Mouse (Mus musculus) midbrain, embryonic 15.5 days (tissue): ENCODE data around the gene Slc35b2. TPM values are rescaled to one million over a fixed set of nuclear protein-coding genes. Genes with fewer than 3 reads are reported as not detected.

Source experiments
- ATAC-seq: fragments of 200-750 bp; cut with Nextera tagmentation; replicated peaks from 2 replicates; pipeline ENCODE4 v1.8.0; 2017; ENCODE audit warnings: moderate TSS enrichment
- H3K27ac ChIP-seq: fragments of 300-500 bp; sonication (generic); 2 replicates; pipeline ENCODE4 v1.5.1; 2015; ENCODE audit warnings: mild to moderate bottlenecking, inconsistent platforms
- H3K27me3 ChIP-seq: fragments of 300-500 bp; sonication (generic); replicated peaks from 2 replicates; pipeline ENCODE4 v1.6.1; 2015; ENCODE audit warnings: inconsistent platforms
- H3K36me3 ChIP-seq: fragments of 300-500 bp; sonication (generic); replicated peaks from 2 replicates; pipeline ENCODE4 v1.6.1; 2015; ENCODE audit warnings: inconsistent platforms
- H3K4me1 ChIP-seq: fragments of 300-500 bp; sonication (generic); 2 replicates; pipeline ENCODE4 v1.6.1; 2015; ENCODE audit warnings: inconsistent platforms
- H3K4me2 ChIP-seq: fragments of 300-500 bp; sonication (generic); 2 replicates; pipeline ENCODE4 v1.6.1; 2015; ENCODE audit warnings: inconsistent platforms, mild to moderate bottlenecking, moderate library complexity
- H3K4me3 ChIP-seq: fragments of 300-500 bp; sonication (generic); 2 replicates; pipeline ENCODE4 v1.5.1; 2015; ENCODE audit warnings: mild to moderate bottlenecking, inconsistent platforms
- H3K9ac ChIP-seq: fragments of 300-500 bp; sonication (generic); 2 replicates; pipeline ENCODE4 v1.6.1; 2015; ENCODE audit warnings: mild to moderate bottlenecking, inconsistent platforms
- H3K9me3 ChIP-seq: fragments of 300-500 bp; sonication (generic); 2 replicates; pipeline ENCODE4 v1.6.1; 2016; ENCODE audit warnings: inconsistent platforms
- WGBS: fragments of 180-500 bp; shearing (Covaris S2); methylation state at CpG from one replicate; pipeline ENCODE4 v1.1.7; 2015; ENCODE audit warnings: mixed read lengths; 5-methylcytosine and 5-hydroxymethylcytosine counted together
- polyA plus RNA-seq: library from polyadenylated mRNA; unstranded; fragments of >200 nt; fragmentation: Nextera tagmentation; extraction: Ambion mirVana; gene quantifications from 2 replicates; pipeline ENCODE4 v1.2.1, GENCODE M21; 2015

Gene Slc35b2
- polyA plus RNA-seq, 1 experiment from 2014 or later: 85.5 TPM

GRCm38 (mm10) chr17:45569999-45570398 lies 6.3 kb downstream of the Slc35b2 start:
- 84% methylated on average over 4 of the region's 4 CpGs for WGBS
- H3K4me2 ChIP-seq: no peak overlapping the region
- no peak overlapping the region for H3K4me3 ChIP-seq
- no peak for ATAC-seq
- peaks cover 53% of the 10 kb centered on the region for H3K4me1 ChIP-seq
- H3K27ac ChIP-seq: no peak overlapping the region
- H3K27me3 ChIP-seq: no peaks in the 10 kb centered on the region
- H3K36me3 ChIP-seq: peaks cover 55% of the 10 kb centered on the region
- no peak overlapping the region for H3K9ac ChIP-seq
- H3K9me3 ChIP-seq: no peaks in the 10 kb centered on the region

GRCm38 (mm10) chr17:45572103-45573086 lies 8.7 kb downstream of the Slc35b2 start:
- peak; percentile 60 for ATAC-seq
- Histone ChIP-seq H3K27me3 (no peaks in the 10 kb centered on the region), H3K9ac (peak overlapping the region; percentile 96), H3K36me3 (peaks cover 41% of the 10 kb centered on the region), H3K4me3 (peak overlapping the region; percentile 88), H3K27ac (peak overlapping the region; percentile 97), H3K9me3 (no peaks in the 10 kb centered on the region), H3K4me2 (peak overlapping the region; percentile 76), H3K4me1 (peaks cover 39% of the 10 kb centered on the region)
- WGBS: under 1% methylated on average over 54 of the region's 57 CpGs

GRCm38 (mm10) chr17:45573087-45573779 lies 9.6 kb downstream of the Slc35b2 start, which contains the start of gene Hsp90ab1:
Gene Hsp90ab1, minus strand, starts transcription at chr17:45573271.
- H3K4me1 ChIP-seq: peaks cover 39% of the 10 kb centered on the region
- peak; percentile 87 for ATAC-seq
- peak within 1 kb of the TSS; percentile 97 for H3K27ac ChIP-seq
- peaks cover 33% of the 10 kb centered on the region for H3K36me3 ChIP-seq
- peak within 1 kb of the TSS; percentile 88 for H3K4me3 ChIP-seq
- under 1% methylated on average over 41 of the region's 41 CpGs for WGBS
- H3K27me3 ChIP-seq: no peaks in the 10 kb centered on the region
- H3K4me2 ChIP-seq: peak within 1 kb of the TSS; percentile 76
- H3K9me3 ChIP-seq: no peaks in the 10 kb centered on the region
- H3K9ac ChIP-seq: peak within 1 kb of the TSS; percentile 96

- H3K4me2 ChIP-seq: peak overlapping the region; percentile 76
- H3K9ac ChIP-seq: peak overlapping the region; percentile 96
- ATAC-seq: peak; percentile 78
- H3K27ac ChIP-seq: peak overlapping the region; percentile 97
- H3K4me3 ChIP-seq: peak overlapping the region; percentile 88
- H3K4me1 ChIP-seq: peaks cover 39% of the 10 kb centered on the region
- H3K9me3 ChIP-seq: no peaks in the 10 kb centered on the region
- WGBS: under 1% methylated on average over 18 of the region's 18 CpGs
- no peaks in the 10 kb centered on the region for H3K27me3 ChIP-seq
- peaks cover 28% of the 10 kb centered on the region for H3K36me3 ChIP-seq
Observed at GRCm38 (mm10) chr17:45573780-45574123, 10.1 kb downstream of the Slc35b2 start.

- Histone ChIP-seq H3K27ac (peak overlapping the region; percentile 97), H3K4me2 (peak overlapping the region; percentile 76), H3K4me1 (peaks cover 35% of the 10 kb centered on the region), H3K4me3 (peak overlapping the region; percentile 88), H3K9ac (peak overlapping the region; percentile 96), H3K36me3 (peaks cover 23% of the 10 kb centered on the region), H3K27me3 (no peaks in the 10 kb centered on the region), H3K9me3 (no peaks in the 10 kb centered on the region)
- peak; percentile 64 for ATAC-seq
- WGBS: 3% methylated on average over 17 of the region's 17 CpGs
Observed at GRCm38 (mm10) chr17:45574129-45574761, 10.6 kb downstream of the Slc35b2 start.

- Histone ChIP-seq H3K36me3 (peaks cover 13% of the 10 kb centered on the region), H3K27ac (peak overlapping the region; percentile 97), H3K9me3 (no peaks in the 10 kb centered on the region), H3K4me2 (peak overlapping the region; percentile 76), H3K4me3 (peak overlapping the region; percentile 88; the same call in 1 of the 2 replicates), H3K27me3 (no peaks in the 10 kb centered on the region), H3K9ac (peak overlapping the region; percentile 96; the same call in 1 of the 2 replicates), H3K4me1 (peaks cover 26% of the 10 kb centered on the region)
- WGBS: 89% methylated on average over 8 of the region's 8 CpGs
- ATAC-seq: no peak
Observed at GRCm38 (mm10) chr17:45575123-45575897, 11.6 kb downstream of the Slc35b2 start.

GRCm38 (mm10) chr17:45578242-45578641 lies 14.6 kb downstream of the Slc35b2 start:
- H3K4me1 ChIP-seq: peaks cover 12% of the 10 kb centered on the region
- 50% methylated on average over 5 of the region's 5 CpGs for WGBS
- H3K4me3 ChIP-seq: no peak overlapping the region
- H3K27ac ChIP-seq: no peak overlapping the region
- ATAC-seq: no peak
- H3K9me3 ChIP-seq: no peaks in the 10 kb centered on the region
- no peaks in the 10 kb centered on the region for H3K36me3 ChIP-seq
- H3K27me3 ChIP-seq: no peaks in the 10 kb centered on the region
- no peak overlapping the region for H3K4me2 ChIP-seq
- H3K9ac ChIP-seq: no peak overlapping the region

- Histone ChIP-seq H3K9me3 (no peaks in the 10 kb centered on the region), H3K9ac (no peak overlapping the region), H3K27ac (no peak overlapping the region), H3K4me3 (no peak overlapping the region), H3K27me3 (no peaks in the 10 kb centered on the region), H3K4me1 (peaks cover 12% of the 10 kb centered on the region), H3K4me2 (no peak overlapping the region), H3K36me3 (no peaks in the 10 kb centered on the region)
- 73% methylated on average over 7 of the region's 7 CpGs for WGBS
- no peak for ATAC-seq
Observed at GRCm38 (mm10) chr17:45578843-45579242, 15.2 kb downstream of the Slc35b2 start.

GRCm38 (mm10) chr17:45579554-45579953 lies 15.9 kb downstream of the Slc35b2 start:
- Histone ChIP-seq H3K4me1 (peaks cover 14% of the 10 kb centered on the region), H3K9ac (no peak overlapping the region), H3K4me3 (no peak overlapping the region), H3K27ac (no peak overlapping the region), H3K9me3 (no peaks in the 10 kb centered on the region), H3K4me2 (no peak overlapping the region), H3K36me3 (no peaks in the 10 kb centered on the region), H3K27me3 (no peaks in the 10 kb centered on the region)
- ATAC-seq: no peak
- 92% methylated on average over 4 of the region's 4 CpGs for WGBS

- no peak for ATAC-seq
- no peak overlapping the region for H3K4me3 ChIP-seq
- H3K9me3 ChIP-seq: no peaks in the 10 kb centered on the region
- H3K36me3 ChIP-seq: no peaks in the 10 kb centered on the region
- 44% methylated on average over 12 of the region's 12 CpGs for WGBS
- no peaks in the 10 kb centered on the region for H3K27me3 ChIP-seq
- H3K9ac ChIP-seq: no peak overlapping the region
- 0 out of 2 replicates have a peak overlapping the region, but pooled peaks have one; percentile 7 for H3K27ac ChIP-seq
- H3K4me1 ChIP-seq: peaks cover 18% of the 10 kb centered on the region; the same call in 1 of the 2 replicates
- no peak overlapping the region for H3K4me2 ChIP-seq
Observed at GRCm38 (mm10) chr17:45580958-45581477, 17.3 kb downstream of the Slc35b2 start.

GRCm38 (mm10) chr17:45581567-45581983 lies 17.9 kb downstream of the Slc35b2 start:
- no peaks in the 10 kb centered on the region for H3K9me3 ChIP-seq
- H3K9ac ChIP-seq: no peak overlapping the region
- H3K4me2 ChIP-seq: no peak overlapping the region
- H3K4me3 ChIP-seq: no peak overlapping the region
- no peak for ATAC-seq
- H3K27me3 ChIP-seq: no peaks in the 10 kb centered on the region
- peaks cover 18% of the 10 kb centered on the region; the same call in 1 of the 2 replicates for H3K4me1 ChIP-seq
- no peak overlapping the region for H3K27ac ChIP-seq
- H3K36me3 ChIP-seq: no peaks in the 10 kb centered on the region
- WGBS: 26% methylated on average over 2 of the region's 2 CpGs
